Mouse (Mus musculus): ENCODE measurements around the gene Olfr878. TPM values are rescaled to one million over a fixed set of nuclear protein-coding genes. Genes with fewer than 3 reads are reported as not detected.

Olfr878 gene
- polyA plus RNA-seq (2017; shearing (Covaris generic)), result under 1 TPM; 0.13 to 0.27 (median 0.13) TPM

GRCm38 (mm10) chr9:37917540-37917939, at the start of gene Olfr878:
Gene Olfr878, plus strand, starts transcription at chr9:37917840.
- no peak for ATAC-seq

- no peak for ATAC-seq
These were observed 47.4 kb upstream of the Olfr878 start for GRCm38 (mm10) chr9:37870246-37870645.

- no peak for ATAC-seq
These were observed 46.5 kb upstream of the Olfr878 start for GRCm38 (mm10) chr9:37871097-37871496.

GRCm38 (mm10) chr9:37871536-37871935, 46.1 kb upstream of the Olfr878 start:
- no peak for ATAC-seq

GRCm38 (mm10) chr9:37890960-37891359, 26.7 kb upstream of the Olfr878 start:
- no peak for ATAC-seq

- ATAC-seq, result no peak
These were observed 21.0 kb upstream of the Olfr878 start, which contains the start of gene Olfr145 for GRCm38 (mm10) chr9:37896661-37897060. Gene Olfr145, plus strand, starts transcription at chr9:37896724.

GRCm38 (mm10) chr9:37905555-37905954, 12.1 kb upstream of the Olfr878 start:
- ATAC-seq, result no peak

GRCm38 (mm10) chr9:37918018-37918417, 378 bp downstream of the Olfr878 start:
- ATAC-seq, result no peak

GRCm38 (mm10) chr9:37924194-37924593, 6.6 kb downstream of the Olfr878 start:
- no peak for ATAC-seq

- ATAC-seq, result no peak
These were observed 7.8 kb downstream of the Olfr878 start for GRCm38 (mm10) chr9:37925445-37925844.

GRCm38 (mm10) chr9:37926019-37927013, 8.7 kb downstream of the Olfr878 start:
- no peak for ATAC-seq

- no peak for ATAC-seq
These were observed 14.9 kb downstream of the Olfr878 start for GRCm38 (mm10) chr9:37932519-37932918.

GRCm38 (mm10) chr9:37934146-37934545, 16.5 kb downstream of the Olfr878 start:
- ATAC-seq, result no peak

- ATAC-seq, result no peak
These were observed 23.5 kb downstream of the Olfr878 start for GRCm38 (mm10) chr9:37941167-37941566.

Other genes with a start within 250 kb of the Olfr878 start
- not detected for gene Panx3, start 248.6 kb upstream of the Olfr878 start, polyA plus RNA-seq (2017; shearing (Covaris generic))
- not detected for gene Olfr160, start 201.6 kb upstream of the Olfr878 start, polyA plus RNA-seq (2017; shearing (Covaris generic))
- not detected for gene Olfr874, start 172.7 kb upstream of the Olfr878 start, polyA plus RNA-seq (2017; shearing (Covaris generic))
- gene Olfr875, start 146.0 kb upstream of the Olfr878 start, polyA plus RNA-seq (2017; shearing (Covaris generic)), result not detected
- gene Olfr876, start 114.8 kb upstream of the Olfr878 start, polyA plus RNA-seq (2017; shearing (Covaris generic)), result not detected
- gene Olfr877, start 63.6 kb upstream of the Olfr878 start, polyA plus RNA-seq (2017; shearing (Covaris generic)), result under 1 TPM in 1 of 3 experiments, not detected in 2; 0.20 TPM
- not detected for gene Olfr145, start 21.1 kb upstream of the Olfr878 start, polyA plus RNA-seq (2017; shearing (Covaris generic))
- not detected for gene Olfr881, start 74.0 kb downstream of the Olfr878 start, polyA plus RNA-seq (2017; shearing (Covaris generic))
- gene Olfr883, start 108.0 kb downstream of the Olfr878 start, polyA plus RNA-seq (2017; shearing (Covaris generic)), result not detected
- not detected for gene Olfr884, start 128.7 kb downstream of the Olfr878 start, polyA plus RNA-seq (2017; shearing (Covaris generic))
- not detected for gene Olfr885, start 143.5 kb downstream of the Olfr878 start, polyA plus RNA-seq (2017; shearing (Covaris generic))
- gene Olfr887, start 166.2 kb downstream of the Olfr878 start, polyA plus RNA-seq (2017; shearing (Covaris generic)), result not detected
- not detected for gene Olfr888, start 190.3 kb downstream of the Olfr878 start, polyA plus RNA-seq (2017; shearing (Covaris generic))
- under 1 TPM in 2 of 3 experiments, not detected in 1; 0.09 to 0.21 TPM for gene Olfr889, start 197.4 kb downstream of the Olfr878 start, polyA plus RNA-seq (2017; shearing (Covaris generic))
- gene Olfr890, start 224.7 kb downstream of the Olfr878 start, polyA plus RNA-seq (2017; shearing (Covaris generic)), result under 1 TPM in 1 of 3 experiments, not detected in 2; 0.22 TPM

All from inflammation-experienced regulatory T-cells, adult 6 months (primary cell).